Mouse (Mus musculus) liver, embryonic 16.5 days (tissue): ENCODE results near the gene Rnf208. TPM values are rescaled to one million over a fixed set of nuclear protein-coding genes. Genes with fewer than 3 reads are reported as not detected.

ENCODE experiments used
- ATAC-seq: fragments of 200-750 bp; cut with Nextera tagmentation; 2 replicates; pipeline ENCODE4 v1.8.0; 2017; ENCODE audit warnings: low read depth, mild to moderate bottlenecking, moderate number of reproducible peaks, moderate library complexity
- H3K27ac ChIP-seq: fragments of 300-500 bp; sonication (generic); 2 replicates; pipeline ENCODE4 v1.5.1; 2014; ENCODE audit warnings: mild to moderate bottlenecking, low read length
- H3K27me3 ChIP-seq: fragments of 300-500 bp; sonication (generic); 2 replicates; pipeline ENCODE4 v1.6.1; 2014; ENCODE audit warnings: low read depth, low read length, mixed read lengths; ENCODE audit not compliant: control insufficient read depth, insufficient read depth
- H3K36me3 ChIP-seq: fragments of 300-500 bp; sonication (generic); 2 replicates; pipeline ENCODE4 v1.6.1; 2014; ENCODE audit warnings: mild to moderate bottlenecking; ENCODE audit not compliant: control insufficient read depth, insufficient read depth
- H3K4me1 ChIP-seq: fragments of 300-500 bp; sonication (generic); 2 replicates; pipeline ENCODE4 v1.6.1; 2014; ENCODE audit warnings: low read depth, low read length, mixed read lengths; ENCODE audit not compliant: control insufficient read depth
- H3K4me2 ChIP-seq: fragments of 300-500 bp; sonication (generic); 2 replicates; pipeline ENCODE4 v1.6.1; 2014; ENCODE audit warnings: low read depth, low read length, mixed read lengths
- H3K4me3 ChIP-seq: fragments of 300-500 bp; sonication (generic); 2 replicates; pipeline ENCODE4 v1.5.1; 2014; ENCODE audit warnings: low read depth, mild to moderate bottlenecking, low read length
- H3K9ac ChIP-seq: fragments of 300-500 bp; sonication (generic); 2 replicates; pipeline ENCODE4 v1.6.1; 2014; ENCODE audit warnings: low read depth, low read length
- H3K9me3 ChIP-seq: fragments of 300-500 bp; sonication (generic); replicated peaks from 2 replicates; pipeline ENCODE4 v1.6.1; 2016; ENCODE audit warnings: low read length; ENCODE audit not compliant: control insufficient read depth
- WGBS: fragments of 180-500 bp; shearing (Covaris S2); extraction: QIAGEN DNeasy Blood & Tissue Kit; methylation state at CpG from one replicate; pipeline ENCODE4 v1.1.7; 2014; ENCODE audit not compliant: insufficient replicate concordance; 5-methylcytosine and 5-hydroxymethylcytosine counted together
- polyA plus RNA-seq: library from polyadenylated mRNA; unstranded; fragments of >200 nt; fragmentation: Nextera tagmentation; extraction: Ambion mirVana; gene quantifications from 2 replicates; pipeline ENCODE4 v1.2.1, GENCODE M21; 2015

Rnf208 gene
- polyA plus RNA-seq, 1 experiment from 2014 or later, result 0.77 TPM

GRCm38 (mm10) chr2:25290101-25290815, 48.2 kb downstream of the Rnf208 start:
- Histone ChIP-seq H3K27me3 (peaks cover 57% of the 10 kb centered on the region), H3K9me3 (no peaks in the 10 kb centered on the region), H3K4me1 (peaks cover 8% of the 10 kb centered on the region), H3K4me2 (no peak overlapping the region), H3K9ac (no peak overlapping the region), H3K27ac (no peak overlapping the region), H3K36me3 (peaks cover under 1% of the 10 kb centered on the region; the same call in 1 of the 2 replicates), H3K4me3 (no peak overlapping the region)
- no peak for ATAC-seq
- 4% methylated on average over 54 of the region's 54 CpGs for WGBS

DNA sequence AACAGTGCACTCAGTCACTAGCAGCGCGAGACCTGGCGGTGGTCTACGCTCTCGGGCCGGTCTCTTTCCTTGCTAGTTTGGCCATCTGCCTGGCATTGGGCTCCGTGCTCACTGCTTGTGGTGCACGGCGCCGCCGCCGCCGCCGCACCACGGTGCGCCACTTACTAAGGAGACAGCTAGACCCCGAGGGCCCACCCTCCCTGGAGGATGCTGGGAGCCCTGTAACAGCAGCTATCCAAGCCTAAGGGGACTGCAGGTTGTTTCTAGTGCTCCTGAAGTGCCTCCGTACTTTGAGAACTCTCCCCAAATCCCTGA, 48.7 kb downstream of the Rnf208 start:
- Histone ChIP-seq H3K27me3 (peaks cover 57% of the 10 kb centered on the region), H3K4me1 (peaks cover 8% of the 10 kb centered on the region), H3K27ac (no peak overlapping the region), H3K36me3 (no peaks in the 10 kb centered on the region), H3K4me3 (no peak overlapping the region), H3K9me3 (no peaks in the 10 kb centered on the region), H3K4me2 (no peak overlapping the region), H3K9ac (no peak overlapping the region)
- ATAC-seq, result no peak
- 4% methylated on average over 18 of the region's 18 CpGs for WGBS

DNA sequence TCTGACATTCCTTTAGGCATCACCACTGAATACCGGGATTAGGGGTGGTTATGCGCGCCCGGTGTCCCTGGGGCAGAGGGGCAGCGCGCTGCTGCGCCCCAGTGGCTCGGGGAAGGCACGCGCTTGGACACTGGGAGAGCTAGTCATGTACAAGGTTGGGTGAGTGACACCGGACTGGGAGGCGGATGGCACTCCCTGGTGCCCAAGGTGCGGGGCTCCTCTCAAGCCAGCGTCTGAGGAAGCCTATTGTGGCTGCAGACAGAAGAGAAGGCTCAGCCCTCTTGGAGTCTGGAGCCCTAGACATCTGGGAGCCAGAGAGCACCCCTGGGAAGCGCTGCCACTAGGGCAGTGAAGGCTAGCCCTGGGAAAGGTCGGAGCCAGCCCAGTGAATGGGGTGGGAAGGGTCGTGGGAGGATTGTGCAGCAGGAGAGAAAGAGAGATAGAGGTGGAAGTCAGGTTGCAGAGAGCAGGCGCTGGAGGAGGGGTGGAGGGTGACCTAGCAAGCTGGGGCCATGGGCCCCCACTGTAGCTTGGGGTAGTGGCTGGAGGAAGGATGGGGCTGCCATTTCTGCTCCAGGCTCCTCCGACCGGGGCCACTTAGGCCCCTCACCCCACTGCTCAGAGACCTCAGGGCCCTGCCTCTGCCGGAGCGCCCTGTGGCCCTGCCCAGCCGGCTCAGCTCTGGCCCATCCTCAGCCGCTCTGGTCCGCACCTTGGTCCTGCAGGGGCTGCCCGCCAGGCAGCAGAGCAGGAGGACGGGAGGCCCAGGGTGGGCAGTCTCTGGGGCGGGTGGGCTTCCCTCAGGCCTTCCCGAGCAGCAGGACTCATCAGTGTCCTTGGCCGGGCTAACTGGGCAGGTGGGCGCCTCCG, 49.4 kb downstream of the Rnf208 start:
- WGBS, result 10% methylated on average over 32 of the region's 32 CpGs
- Histone ChIP-seq H3K4me1 (peaks cover 3% of the 10 kb centered on the region), H3K27ac (no peak overlapping the region), H3K4me2 (0 out of 2 replicates have a peak overlapping the region, but pooled peaks have one; percentile 50), H3K27me3 (peaks cover 57% of the 10 kb centered on the region), H3K9ac (no peak overlapping the region), H3K36me3 (no peaks in the 10 kb centered on the region), H3K4me3 (no peak overlapping the region; the same call in 1 of the 2 replicates), H3K9me3 (no peaks in the 10 kb centered on the region)
- ATAC-seq, result no peak

DNA sequence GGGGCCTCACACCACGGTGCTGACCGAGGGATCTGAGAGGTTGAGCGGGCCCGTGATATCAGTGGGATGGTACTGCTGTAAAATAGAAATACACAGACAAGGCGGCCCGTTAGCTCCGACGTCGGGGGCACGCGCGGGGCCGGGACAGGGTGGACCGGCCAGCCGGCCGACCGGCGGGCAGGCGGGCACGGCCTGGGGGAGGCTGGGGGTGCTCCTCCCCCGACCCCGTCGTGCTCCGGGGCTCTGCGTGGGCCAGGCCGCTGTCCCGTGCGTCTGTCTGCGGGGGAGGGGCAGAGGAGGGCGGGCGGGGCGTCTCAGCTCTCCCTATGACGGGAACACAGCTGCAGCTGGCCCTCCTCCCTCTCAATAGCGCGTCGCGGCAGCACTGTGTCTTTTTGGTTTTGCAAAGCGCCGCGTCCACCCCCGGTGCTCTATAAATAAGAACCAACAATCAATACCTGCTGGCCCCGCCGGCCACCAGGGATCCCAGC, 50.0 kb downstream of the Rnf208 start:
- Histone ChIP-seq H3K4me1 (peaks cover 2% of the 10 kb centered on the region), H3K4me3 (peak overlapping the region; percentile 34), H3K4me2 (peak overlapping the region; percentile 50), H3K9ac (no peak overlapping the region; the same call in 1 of the 2 replicates), H3K9me3 (no peaks in the 10 kb centered on the region), H3K27me3 (peaks cover 57% of the 10 kb centered on the region), H3K27ac (no peak overlapping the region), H3K36me3 (no peaks in the 10 kb centered on the region)
- WGBS, result 5% methylated on average over 35 of the region's 43 CpGs
- no peak for ATAC-seq

DNA sequence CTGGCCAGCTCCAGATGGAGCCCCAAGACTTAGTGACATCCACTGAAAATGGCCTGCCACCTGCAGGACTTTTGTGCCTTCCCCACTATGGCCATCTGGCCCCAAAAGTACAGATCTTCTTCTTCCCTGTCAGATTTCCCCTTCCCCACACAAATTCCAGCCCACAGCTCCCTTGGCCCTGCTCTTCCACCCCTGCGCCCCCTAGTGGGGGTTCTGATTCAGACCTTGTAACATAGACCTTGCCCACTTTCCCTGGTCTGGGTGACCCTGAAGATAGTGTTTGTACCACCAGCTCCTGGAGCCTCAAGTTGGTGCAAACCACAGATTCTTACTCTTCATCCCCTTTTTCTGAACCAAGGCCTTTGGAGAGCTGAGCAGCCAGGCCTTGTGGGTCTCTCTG, 50.8 kb downstream of the Rnf208 start:
- Histone ChIP-seq H3K27me3 (peaks cover 57% of the 10 kb centered on the region), H3K36me3 (no peaks in the 10 kb centered on the region), H3K4me1 (peaks cover 2% of the 10 kb centered on the region), H3K4me3 (no peak overlapping the region), H3K4me2 (no peak overlapping the region), H3K9me3 (no peaks in the 10 kb centered on the region), H3K9ac (no peak overlapping the region), H3K27ac (no peak overlapping the region)
- no peak for ATAC-seq
- 0% methylated on average over 1 of the region's 1 CpGs for WGBS

GRCm38 (mm10) chr2:25293706-25294105, 51.7 kb downstream of the Rnf208 start:
- no peak overlapping the region for H3K9ac ChIP-seq
- no peak overlapping the region for H3K27ac ChIP-seq
- H3K36me3 ChIP-seq, result no peaks in the 10 kb centered on the region
- H3K27me3 ChIP-seq, result peaks cover 50% of the 10 kb centered on the region
- no peak for ATAC-seq
- H3K4me3 ChIP-seq, result no peak overlapping the region
- WGBS, result 56% methylated on average over 9 of the region's 9 CpGs
- no peak overlapping the region for H3K4me2 ChIP-seq
- no peaks in the 10 kb centered on the region for H3K9me3 ChIP-seq
- H3K4me1 ChIP-seq, result peaks cover 2% of the 10 kb centered on the region

Other genes starting within 250 kb of the Rnf208 start
- gene Nsmf, start 187.9 kb upstream of the Rnf208 start, polyA plus RNA-seq, result 9.5 and 10.8 TPM in 2 replicates
- 5.3 and 8.0 TPM in 2 replicates for gene Entpd8, start 162.0 kb upstream of the Rnf208 start, polyA plus RNA-seq
- 0.82 and 0.85 TPM in 2 replicates for gene Noxa1, start 147.1 kb upstream of the Rnf208 start, polyA plus RNA-seq
- gene Nrarp, start 61.5 kb upstream of the Rnf208 start, polyA plus RNA-seq, result 1.1 and 1.3 TPM in 2 replicates
- 6.5 and 6.6 TPM in 2 replicates for gene Tor4a, start 45.4 kb upstream of the Rnf208 start, polyA plus RNA-seq
- gene Nelfb, start 30.8 kb upstream of the Rnf208 start, polyA plus RNA-seq, result 33.9 and 34.9 TPM in 2 replicates
- not detected in 2 replicates for gene Stpg3, start 27.6 kb upstream of the Rnf208 start, polyA plus RNA-seq
- not detected in 2 replicates for gene Fam166a, start 23.5 kb upstream of the Rnf208 start, polyA plus RNA-seq
- 590 and 624 TPM in 2 replicates for gene Tubb4b, start 17.6 kb upstream of the Rnf208 start, polyA plus RNA-seq
- gene Slc34a3, start 7.9 kb upstream of the Rnf208 start, polyA plus RNA-seq, result 0.08 TPM in 1 of 2 replicates, not detected in the other
- not detected in 2 replicates for gene Rnf224, start 5.5 kb upstream of the Rnf208 start, polyA plus RNA-seq
- gene Cysrt1, start 197 bp downstream of the Rnf208 start, polyA plus RNA-seq, result not detected in 2 replicates
- gene AL732309.1, start 4.6 kb downstream of the Rnf208 start, polyA plus RNA-seq, result 1.4 and 1.8 TPM in 2 replicates
- gene Tmem203, start 13.2 kb downstream of the Rnf208 start, polyA plus RNA-seq, result 10.9 and 12.0 TPM in 2 replicates
- gene Tprn, start 20.4 kb downstream of the Rnf208 start, polyA plus RNA-seq, result 3.7 and 4.7 TPM in 2 replicates
- 94.7 and 111 TPM in 2 replicates for gene Ssna1, start 30.2 kb downstream of the Rnf208 start, polyA plus RNA-seq
- 40.1 and 40.5 TPM in 2 replicates for gene Anapc2, start 30.2 kb downstream of the Rnf208 start, polyA plus RNA-seq
- gene Tmem210, start 45.9 kb downstream of the Rnf208 start, polyA plus RNA-seq, result not detected in 2 replicates
- gene Lrrc26, start 47.7 kb downstream of the Rnf208 start, polyA plus RNA-seq, result not detected in 2 replicates
- gene Grin1, start 76.9 kb downstream of the Rnf208 start, polyA plus RNA-seq, result 0.02 TPM in 1 of 2 replicates, not detected in the other
- 15.3 and 17.2 TPM in 2 replicates for gene Man1b1, start 90.1 kb downstream of the Rnf208 start, polyA plus RNA-seq
- gene Dpp7, start 114.1 kb downstream of the Rnf208 start, polyA plus RNA-seq, result 10.8 and 11.5 TPM in 2 replicates
- gene Uap1l1, start 123.4 kb downstream of the Rnf208 start, polyA plus RNA-seq, result 12.6 and 14.0 TPM in 2 replicates
- 14.7 and 16.2 TPM in 2 replicates for gene Sapcd2, start 130.1 kb downstream of the Rnf208 start, polyA plus RNA-seq
- gene Entpd2, start 153.6 kb downstream of the Rnf208 start, polyA plus RNA-seq, result 0.54 and 1.0 TPM in 2 replicates
- gene Npdc1, start 157.1 kb downstream of the Rnf208 start, polyA plus RNA-seq, result 4.7 and 4.8 TPM in 2 replicates
- gene Fut7, start 181.0 kb downstream of the Rnf208 start, polyA plus RNA-seq, result 0.96 and 1.2 TPM in 2 replicates
- gene Abca2, start 186.4 kb downstream of the Rnf208 start, polyA plus RNA-seq, result 1.3 and 1.8 TPM in 2 replicates
- 0.54 and 0.63 TPM in 2 replicates for gene Clic3, start 214.6 kb downstream of the Rnf208 start, polyA plus RNA-seq
- gene Paxx, start 218.8 kb downstream of the Rnf208 start, polyA plus RNA-seq, result 10.1 TPM in 2 replicates
- 0.35 and 0.71 TPM in 2 replicates for gene Ptgds, start 227.8 kb downstream of the Rnf208 start, polyA plus RNA-seq